Mouse (Mus musculus) liver, adult 2 months (tissue): ENCODE measurements around the gene Nsmce3. TPM values are rescaled to one million over a fixed set of nuclear protein-coding genes. Genes with fewer than 3 reads are reported as not detected.

ENCODE experiments used
- DNase-seq: peaks from one replicate; pipeline ENCODE4 v3.0.0-alpha.2; 2011; ENCODE audit warnings: low read depth, low spot score; ENCODE audit errors: extremely low read depth
- H3K27ac ChIP-seq: fragments of 200-500 bp; replicated peaks from 2 replicates; pipeline ENCODE4 v1.5.1; 2012; ENCODE audit warnings: low read depth, mild to moderate bottlenecking, control low read depth, inconsistent platforms, low read length; ENCODE audit not compliant: insufficient read depth
- H3K27me3 ChIP-seq: fragments of 200-500 bp; 2 replicates; pipeline ENCODE4 v1.6.1; 2012; ENCODE audit warnings: mild to moderate bottlenecking, moderate library complexity, low read length, inconsistent platforms; ENCODE audit not compliant: control insufficient read depth, insufficient read depth
- H3K36me3 ChIP-seq: fragments of 200-500 bp; 2 replicates; pipeline ENCODE4 v1.6.1; 2012; ENCODE audit warnings: low read length, inconsistent platforms; ENCODE audit not compliant: control insufficient read depth, insufficient read depth
- H3K4me1 ChIP-seq: fragments of 200-500 bp; 2 replicates; pipeline ENCODE4 v1.6.1; 2011; ENCODE audit warnings: low read length; ENCODE audit not compliant: control insufficient read depth, insufficient read depth
- H3K4me3 ChIP-seq: fragments of 200-500 bp; 2 replicates; pipeline ENCODE4 v1.5.1; 2011; ENCODE audit warnings: low read depth, mild to moderate bottlenecking, control low read depth, low read length, moderate library complexity; ENCODE audit not compliant: insufficient read depth
- H3K79me2 ChIP-seq: fragments of 200-500 bp; 2 replicates; pipeline ENCODE4 v1.6.1; 2012; ENCODE audit warnings: inconsistent platforms, mild to moderate bottlenecking, low read length, moderate library complexity; ENCODE audit not compliant: control insufficient read depth, insufficient read depth
- H3K9ac ChIP-seq: fragments of 200-500 bp; 2 replicates; pipeline ENCODE4 v1.6.1; 2012; ENCODE audit warnings: low read depth, mild to moderate bottlenecking, control low read depth, inconsistent platforms, low read length
- CTCF ChIP-seq: fragments of 200-500 bp; IDR thresholded peaks from 2 replicates; pipeline ENCODE4 v1.5.1; 2011; ENCODE audit warnings: low read depth, low read length, control low read depth
- POLR2A ChIP-seq: fragments of 200-500 bp; IDR thresholded peaks from 2 replicates; pipeline ENCODE4 v1.6.1; 2011; ENCODE audit warnings: low read length, control low read depth; ENCODE audit not compliant: insufficient read depth; ENCODE audit errors: extremely low read depth
- WGBS: fragments of 180-500 bp; shearing (Covaris S2); methylation state at CpG from one replicate; pipeline ENCODE4 v1.1.7; 2018; 5-methylcytosine and 5-hydroxymethylcytosine counted together
- polyA plus RNA-seq: library from polyadenylated mRNA; depleted of rRNA; stranded (reverse); fragments of >200 nt; gene quantifications from 2 replicates; pipeline ENCODE4 v1.2.3, GENCODE M21; 2012
- total RNA-seq: library from RNA; depleted of rRNA; stranded (reverse); fragments of >200 nt; gene quantifications from 2 replicates; pipeline ENCODE4 v1.2.3, GENCODE M21; 2014

Nsmce3 gene
- total and polyA plus RNA-seq, 2 experiments: 3.7 to 4.3 TPM

GRCm38 (mm10) chr7:64910208-64910607, 37.4 kb upstream of the Nsmce3 start:
- no peak overlapping the region for H3K27ac ChIP-seq
- H3K9ac ChIP-seq: no peak overlapping the region
- H3K27me3 ChIP-seq: no peaks in the 10 kb centered on the region
- no peak overlapping the region for H3K4me3 ChIP-seq
- TF ChIP-seq POLR2A (no peak), CTCF (no peak)
- H3K4me1 ChIP-seq: no peaks in the 10 kb centered on the region
- H3K79me2 ChIP-seq: no peaks in the 10 kb centered on the region
- no peak for DNase-seq
- 84% methylated on average over 2 of the region's 2 CpGs for WGBS
- no peaks in the 10 kb centered on the region for H3K36me3 ChIP-seq

- no peak overlapping the region for H3K9ac ChIP-seq
- H3K27ac ChIP-seq: no peak overlapping the region
- H3K27me3 ChIP-seq: no peaks in the 10 kb centered on the region; the same call in 1 of the 2 replicates
- WGBS: 77% methylated on average over 5 of the region's 5 CpGs
- no peak for TF ChIP-seq POLR2A
- TF ChIP-seq CTCF: no peak
- H3K4me3 ChIP-seq: no peak overlapping the region
- DNase-seq: no peak
- no peaks in the 10 kb centered on the region for H3K79me2 ChIP-seq
- no peaks in the 10 kb centered on the region for H3K4me1 ChIP-seq
- no peaks in the 10 kb centered on the region for H3K36me3 ChIP-seq
Measured at GRCm38 (mm10) chr7:64906955-64907354, 34.2 kb upstream of the Nsmce3 start.

GRCm38 (mm10) chr7:64905506-64905905, 32.7 kb upstream of the Nsmce3 start:
- Histone ChIP-seq H3K36me3 (no peaks in the 10 kb centered on the region), H3K79me2 (no peaks in the 10 kb centered on the region), H3K27ac (no peak overlapping the region), H3K27me3 (no peaks in the 10 kb centered on the region; the same call in 1 of the 2 replicates), H3K4me3 (no peak overlapping the region), H3K9ac (no peak overlapping the region), H3K4me1 (no peaks in the 10 kb centered on the region)
- WGBS: 75% methylated on average over 3 of the region's 3 CpGs
- TF ChIP-seq POLR2A: no peak
- TF ChIP-seq CTCF: no peak
- no peak for DNase-seq

- WGBS: 70% methylated on average over 2 of the region's 2 CpGs
- H3K9ac ChIP-seq: no peak overlapping the region
- no peaks in the 10 kb centered on the region for H3K36me3 ChIP-seq
- no peaks in the 10 kb centered on the region for H3K4me1 ChIP-seq
- no peaks in the 10 kb centered on the region for H3K79me2 ChIP-seq
- no peaks in the 10 kb centered on the region; the same call in 1 of the 2 replicates for H3K27me3 ChIP-seq
- no peak overlapping the region for H3K4me3 ChIP-seq
- DNase-seq: no peak
- no peak overlapping the region for H3K27ac ChIP-seq
- TF ChIP-seq CTCF: no peak
- TF ChIP-seq POLR2A: no peak
Measured at GRCm38 (mm10) chr7:64900249-64900648, 27.5 kb upstream of the Nsmce3 start.

GRCm38 (mm10) chr7:64896587-64896986, 23.8 kb upstream of the Nsmce3 start:
- H3K9ac ChIP-seq: no peak overlapping the region
- no peak overlapping the region for H3K27ac ChIP-seq
- H3K4me3 ChIP-seq: no peak overlapping the region
- H3K79me2 ChIP-seq: no peaks in the 10 kb centered on the region
- H3K27me3 ChIP-seq: no peaks in the 10 kb centered on the region
- H3K4me1 ChIP-seq: no peaks in the 10 kb centered on the region
- no peaks in the 10 kb centered on the region for H3K36me3 ChIP-seq
- no peak for DNase-seq
- 87% methylated on average over 6 of the region's 6 CpGs for WGBS
- TF ChIP-seq CTCF (no peak), POLR2A (no peak)

GRCm38 (mm10) chr7:64895685-64896101, 22.9 kb upstream of the Nsmce3 start:
- Histone ChIP-seq H3K27me3 (no peaks in the 10 kb centered on the region), H3K36me3 (no peaks in the 10 kb centered on the region), H3K9ac (no peak overlapping the region), H3K4me3 (no peak overlapping the region), H3K4me1 (no peaks in the 10 kb centered on the region), H3K79me2 (no peaks in the 10 kb centered on the region), H3K27ac (no peak overlapping the region)
- WGBS: 53% methylated on average over 5 of the region's 5 CpGs
- DNase-seq: no peak
- TF ChIP-seq POLR2A (no peak), CTCF (no peak)
